Mouse (Mus musculus): ENCODE data around the gene Tdrd6.

DNA sequence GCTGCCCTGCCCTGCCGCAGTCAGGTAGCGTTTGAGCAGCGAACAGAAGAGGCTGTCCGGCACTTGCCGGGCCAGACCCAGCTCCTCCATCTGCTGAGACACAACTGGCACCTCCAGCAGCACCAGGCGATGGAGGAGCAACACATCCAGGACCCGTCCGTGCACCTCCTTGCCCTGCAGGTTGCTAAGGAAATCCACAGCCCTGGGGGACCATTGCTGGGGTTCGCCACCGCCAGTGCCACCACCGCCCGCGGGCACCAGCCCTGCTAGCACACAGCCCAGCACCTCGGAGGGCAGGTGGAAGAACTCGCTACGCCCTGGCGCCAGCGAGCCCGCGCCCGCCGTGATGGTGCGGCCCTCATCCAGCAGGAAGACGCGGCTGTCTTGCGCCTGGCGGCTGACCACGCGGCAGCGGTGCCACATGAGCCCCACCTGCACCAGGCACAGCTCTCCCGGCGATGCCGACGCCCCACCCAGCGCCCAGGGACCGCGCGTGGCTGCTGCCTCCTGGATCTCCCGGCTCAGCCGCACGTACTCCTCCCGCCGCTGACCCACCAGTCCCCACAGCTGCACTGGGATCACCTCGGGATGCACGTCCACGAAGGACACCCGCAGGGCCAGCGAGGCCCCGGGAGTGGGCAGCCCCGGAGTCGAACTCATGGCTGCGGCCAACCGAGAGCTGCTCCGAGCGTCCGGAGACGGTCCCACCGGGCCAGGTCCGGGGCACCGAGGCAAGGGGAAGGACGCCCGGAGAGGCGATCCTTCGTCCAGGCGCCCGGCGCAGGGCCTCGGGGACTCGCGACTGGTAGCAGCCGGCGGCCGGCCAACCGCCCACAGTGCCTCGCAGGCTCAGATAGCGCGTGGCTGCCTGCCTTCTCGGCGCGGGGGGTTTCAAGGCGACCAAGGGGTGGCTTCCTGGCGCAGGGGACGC lies at the start of gene Tdrd6:
- TF ChIP-seq CTCF (IDR thresholded peaks at IDR 0.05; ENCODE audit: low read depth, low read length): no peak
- TF ChIP-seq POLR2A (IDR thresholded peaks at IDR 0.05; ENCODE audit: borderline replicate concordance, low read depth, low read length): no peak

All from bone marrow macrophage, adult 2 months (primary cell).